Mouse (Mus musculus) kidney, postnatal 0 days (tissue): ENCODE measurements around the gene Prpf8. TPM values are rescaled to one million over a fixed set of nuclear protein-coding genes. Genes with fewer than 3 reads are reported as not detected.

Source experiments
- ATAC-seq: fragments of 200-750 bp; cut with Nextera tagmentation; replicated peaks from 2 replicates; pipeline ENCODE4 v1.8.0; 2017; ENCODE audit warnings: low read depth, moderate number of reproducible peaks, moderate TSS enrichment, moderate library complexity; ENCODE audit not compliant: low FRiP score
- DNase-seq: peaks from one replicate; pipeline ENCODE4 v3.0.0-alpha.2; 2016; ENCODE audit warnings: low spot score
- H3K27ac ChIP-seq: fragments of 300-500 bp; sonication (generic); 2 replicates; pipeline ENCODE4 v1.5.1; 2014; ENCODE audit warnings: mild to moderate bottlenecking
- H3K27me3 ChIP-seq: fragments of 300-500 bp; sonication (generic); 2 replicates; pipeline ENCODE4 v1.6.1; 2014; ENCODE audit warnings: low read length, mixed read lengths; ENCODE audit not compliant: insufficient read depth
- H3K36me3 ChIP-seq: fragments of 300-500 bp; sonication (generic); 2 replicates; pipeline ENCODE4 v1.6.1; 2014; ENCODE audit warnings: low read length, mixed read lengths; ENCODE audit not compliant: insufficient read depth
- H3K4me1 ChIP-seq: fragments of 300-500 bp; sonication (generic); replicated peaks from 2 replicates; pipeline ENCODE4 v1.6.1; 2014; ENCODE audit warnings: antibody characterized with exemption, low read length, mixed read lengths; ENCODE audit not compliant: insufficient read depth
- H3K4me2 ChIP-seq: fragments of 300-500 bp; sonication (generic); 2 replicates; pipeline ENCODE4 v1.6.1; 2014; ENCODE audit warnings: mild to moderate bottlenecking, low read length, moderate library complexity, mixed read lengths
- H3K4me3 ChIP-seq: fragments of 300-500 bp; sonication (generic); replicated peaks from 2 replicates; pipeline ENCODE4 v1.5.1; 2014; ENCODE audit warnings: low read depth, low read length
- H3K9ac ChIP-seq: fragments of 300-500 bp; sonication (generic); 2 replicates; pipeline ENCODE4 v1.6.1; 2014; ENCODE audit warnings: low read depth, low read length
- H3K9me3 ChIP-seq: fragments of 300-500 bp; sonication (generic); replicated peaks from 2 replicates; pipeline ENCODE4 v1.6.1; 2016; ENCODE audit warnings: low read length, inconsistent platforms, mixed read lengths
- CTCF ChIP-seq: IDR thresholded peaks from 2 replicates; pipeline ENCODE4 v1.5.1; 2016; ENCODE audit warnings: antibody characterized with exemption, low read depth, mild to moderate bottlenecking, moderate library complexity
- WGBS: fragments of 180-500 bp; shearing (Covaris S2); extraction: QIAGEN DNeasy Blood & Tissue Kit; methylation state at CpG from one replicate; pipeline ENCODE4 v1.1.7; 2014; 5-methylcytosine and 5-hydroxymethylcytosine counted together
- polyA plus RNA-seq: library from polyadenylated mRNA; unstranded; fragments of >200 nt; fragmentation: Nextera tagmentation; extraction: Ambion mirVana; gene quantifications from 2 replicates; pipeline ENCODE4 v1.2.1, GENCODE M21; 2015

Gene Prpf8
- polyA plus RNA-seq, 1 experiment from 2014 or later, result 36.6 TPM

DNA sequence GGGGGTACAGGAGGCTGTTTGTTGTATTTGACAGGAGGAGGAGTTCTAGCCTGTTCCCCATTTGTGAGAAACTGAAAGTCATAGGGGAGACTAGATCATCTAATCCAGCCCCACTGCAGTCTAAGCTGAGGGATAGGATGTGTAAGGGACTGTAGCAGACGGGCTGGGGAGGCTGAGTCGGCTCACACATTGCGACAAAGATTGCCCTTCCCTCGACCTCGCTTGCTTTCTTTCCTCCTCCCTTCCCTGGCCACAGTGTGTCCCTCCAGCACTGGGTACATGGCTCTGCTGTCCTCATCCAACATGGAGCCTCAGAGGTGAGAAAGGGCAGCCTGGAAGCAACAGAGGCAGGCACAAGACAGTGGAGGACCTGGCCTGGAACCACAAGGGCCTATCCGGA is 21.6 kb upstream of the Prpf8 start:
- no peak for TF ChIP-seq CTCF
- no peaks in the 10 kb centered on the region for H3K9me3 ChIP-seq
- H3K4me1 ChIP-seq, result peaks cover 23% of the 10 kb centered on the region
- no peaks in the 10 kb centered on the region for H3K27me3 ChIP-seq
- no peak overlapping the region for H3K4me3 ChIP-seq
- H3K4me2 ChIP-seq, result no peak overlapping the region
- no peak overlapping the region for H3K27ac ChIP-seq
- H3K36me3 ChIP-seq, result peaks cover 13% of the 10 kb centered on the region
- ATAC-seq (no peak), DNase-seq (no peak)
- 84% methylated on average over 6 of the region's 6 CpGs for WGBS
- H3K9ac ChIP-seq, result no peak overlapping the region

DNA sequence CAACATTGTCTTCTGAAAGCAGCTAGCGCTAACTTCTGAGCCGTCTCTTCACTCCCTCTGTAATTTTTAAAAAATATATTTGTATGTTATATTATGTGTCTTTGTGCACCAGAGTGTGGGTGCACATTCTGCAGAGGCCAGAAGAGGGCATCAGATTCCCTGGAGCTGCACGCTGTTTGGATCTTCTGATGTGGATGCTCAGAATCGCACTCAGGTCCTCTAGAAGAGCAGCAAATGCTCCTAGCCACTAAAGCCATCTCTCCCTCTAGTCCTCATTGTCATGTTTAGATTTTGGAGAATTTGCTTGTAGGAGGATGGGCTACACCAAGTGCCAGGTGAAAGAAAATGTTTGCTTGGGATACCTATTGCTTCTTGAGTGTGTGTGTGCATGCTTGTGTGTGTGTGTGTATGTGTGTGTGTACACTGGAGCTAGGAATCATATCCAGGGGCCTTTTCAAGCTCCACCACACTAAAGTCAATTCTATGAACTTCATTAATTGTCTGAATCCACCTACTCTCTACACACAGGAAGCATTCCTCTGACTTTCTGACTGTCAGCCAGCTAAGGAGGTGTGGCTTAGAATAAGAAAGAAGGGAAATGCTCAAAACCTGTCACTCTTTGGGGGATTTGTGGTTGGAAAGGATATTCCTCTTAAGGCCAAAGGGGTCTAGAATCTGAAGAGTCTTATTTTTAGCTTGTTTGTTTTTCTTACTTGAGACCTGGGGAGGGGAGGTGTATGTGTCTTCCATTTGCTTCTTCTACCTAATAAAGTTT is 19.7 kb upstream of the Prpf8 start:
- Histone ChIP-seq H3K27ac (no peak overlapping the region), H3K27me3 (no peaks in the 10 kb centered on the region), H3K4me2 (peak overlapping the region; percentile 84; the same call in 1 of the 2 replicates), H3K4me3 (no peak overlapping the region), H3K4me1 (peaks cover 22% of the 10 kb centered on the region), H3K9me3 (no peaks in the 10 kb centered on the region), H3K36me3 (peaks cover 13% of the 10 kb centered on the region), H3K9ac (no peak overlapping the region)
- WGBS, result over 99% methylated on average over 4 of the region's 4 CpGs
- no peak for DNase-seq
- no peak for ATAC-seq
- peak; percentile 35 for TF ChIP-seq CTCF

DNA sequence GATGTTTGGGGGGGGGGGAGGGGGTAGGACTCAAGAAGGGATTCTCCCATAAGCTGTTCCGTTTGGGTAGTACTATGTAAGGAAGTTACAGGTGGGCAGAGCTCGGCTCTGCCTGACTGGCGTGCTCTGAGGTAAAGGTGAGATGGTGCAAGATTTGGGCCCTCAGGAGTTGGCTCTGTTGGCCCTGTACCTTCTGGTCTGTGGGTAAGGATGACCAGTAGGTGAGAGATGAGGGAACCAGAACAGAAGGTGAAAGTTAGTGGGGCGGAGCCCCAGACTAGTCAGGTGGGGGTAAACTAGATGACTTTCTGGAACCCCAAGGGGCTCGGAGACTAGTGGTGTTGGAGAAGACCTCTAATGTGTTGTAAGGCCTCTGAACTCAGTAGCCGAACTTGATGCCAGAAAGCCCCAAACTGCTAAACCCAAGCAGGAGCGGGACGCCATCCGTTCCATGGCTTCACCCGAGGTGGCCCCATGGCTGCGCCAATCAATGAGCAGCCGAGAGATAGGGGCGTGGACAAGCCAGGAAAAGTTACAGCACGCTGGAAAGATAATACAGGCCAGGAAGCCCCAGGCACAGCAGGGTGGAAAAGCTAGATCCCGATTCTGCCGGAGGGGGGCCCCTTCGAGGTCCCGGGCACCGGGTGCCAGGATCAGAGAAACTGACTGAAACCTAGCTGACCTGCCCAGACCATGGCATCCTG is 19.0 kb upstream of the Prpf8 start:
- Histone ChIP-seq H3K4me1 (peaks cover 15% of the 10 kb centered on the region; the same call in 1 of the 2 replicates), H3K9ac (peak overlapping the region; percentile 66), H3K4me3 (peak overlapping the region; percentile 36), H3K36me3 (peaks cover 13% of the 10 kb centered on the region), H3K27ac (0 out of 2 replicates have a peak overlapping the region, but pooled peaks have one; percentile 31), H3K27me3 (no peaks in the 10 kb centered on the region), H3K4me2 (peak overlapping the region; percentile 84), H3K9me3 (no peaks in the 10 kb centered on the region)
- peak; percentile 87 for DNase-seq
- peak; percentile 67 for ATAC-seq
- TF ChIP-seq CTCF, result no peak
- 22% methylated on average over 19 of the region's 19 CpGs for WGBS

DNA sequence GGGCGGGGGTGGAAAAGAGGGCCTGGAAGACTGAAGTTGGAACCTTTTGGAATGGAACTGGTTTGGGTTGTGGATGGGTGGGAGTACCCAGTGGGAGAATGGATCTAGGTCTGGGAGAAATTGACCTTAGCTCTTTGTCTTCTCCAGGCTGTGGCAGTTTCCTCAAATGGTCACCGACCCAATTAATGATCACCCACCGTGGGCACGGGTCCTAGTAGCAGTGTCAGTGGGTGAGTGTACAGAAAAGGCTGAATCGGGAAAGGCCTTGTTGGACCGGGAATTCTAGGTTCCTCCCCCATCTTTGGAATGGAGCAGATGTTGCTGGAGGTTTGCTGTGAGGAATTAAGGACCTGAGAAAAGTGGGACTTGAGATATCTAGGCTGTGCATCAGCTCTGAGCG is 18.2 kb upstream of the Prpf8 start:
- peak overlapping the region; percentile 84 for H3K4me2 ChIP-seq
- ATAC-seq (no peak), DNase-seq (no peak)
- 47% methylated on average over 7 of the region's 7 CpGs for WGBS
- peak overlapping the region; percentile 66 for H3K9ac ChIP-seq
- H3K4me1 ChIP-seq, result peaks cover 13% of the 10 kb centered on the region; the same call in 1 of the 2 replicates
- H3K4me3 ChIP-seq, result peak overlapping the region; percentile 36
- H3K27me3 ChIP-seq, result no peaks in the 10 kb centered on the region
- TF ChIP-seq CTCF, result no peak
- no peak overlapping the region for H3K27ac ChIP-seq
- H3K36me3 ChIP-seq, result peaks cover 13% of the 10 kb centered on the region
- H3K9me3 ChIP-seq, result no peaks in the 10 kb centered on the region

DNA sequence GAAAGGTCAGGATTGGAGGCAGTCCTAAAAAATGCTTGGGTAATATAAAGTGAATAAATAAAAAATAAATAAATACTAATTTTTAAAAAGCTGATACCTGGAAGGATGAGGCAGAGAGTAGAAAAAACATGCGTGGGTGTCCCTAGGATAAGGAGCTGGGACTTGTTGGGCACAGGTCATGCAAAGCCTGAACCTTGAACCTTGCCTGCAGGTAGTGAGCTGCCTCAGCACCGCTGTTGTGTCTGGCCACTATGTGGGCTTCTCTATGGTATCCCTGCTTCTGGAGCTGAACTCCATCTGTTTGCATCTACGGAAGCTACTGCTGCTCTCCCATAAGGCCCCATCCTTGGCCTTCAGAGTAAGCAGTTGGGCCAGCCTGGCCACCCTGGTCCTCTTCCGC is 17.4 kb upstream of the Prpf8 start:
- DNase-seq, result no peak
- ATAC-seq, result no peak

DNA sequence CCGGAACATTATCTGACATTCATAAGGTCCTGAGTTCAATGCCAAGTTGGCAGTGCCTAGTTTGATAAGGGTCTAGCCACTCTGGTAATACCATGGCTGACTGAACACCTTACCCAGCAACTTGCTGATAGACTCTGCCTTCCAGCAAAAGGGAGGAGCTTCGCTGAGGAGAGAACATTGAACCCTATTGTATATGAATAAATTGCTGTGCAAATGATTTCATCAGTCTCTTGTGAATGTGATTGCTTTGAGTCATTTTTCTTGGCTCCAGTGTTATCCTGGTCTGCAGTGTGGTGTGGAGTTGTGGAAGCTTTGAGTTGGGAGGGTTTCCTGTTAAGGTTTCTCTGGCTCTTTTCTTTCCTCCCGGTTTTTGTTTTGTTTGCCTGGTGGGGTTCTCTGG is 15.9 kb upstream of the Prpf8 start:
- Histone ChIP-seq H3K4me1 (peaks cover 13% of the 10 kb centered on the region; the same call in 1 of the 2 replicates), H3K27ac (no peak overlapping the region), H3K4me3 (no peak overlapping the region), H3K4me2 (no peak overlapping the region), H3K9me3 (no peaks in the 10 kb centered on the region), H3K27me3 (no peaks in the 10 kb centered on the region), H3K9ac (no peak overlapping the region), H3K36me3 (0 out of 2 replicates have a peak, but pooled peaks cover 3% of the 10 kb centered on the region)
- no peak for TF ChIP-seq CTCF
- 78% methylated on average over 3 of the region's 3 CpGs for WGBS
- DNase-seq, result no peak
- ATAC-seq, result no peak

More for the DNA sequence above, 17.4 kb upstream of the Prpf8 start:
- Histone ChIP-seq H3K9me3 (no peaks in the 10 kb centered on the region), H3K4me1 (peaks cover 13% of the 10 kb centered on the region; the same call in 1 of the 2 replicates), H3K27me3 (no peaks in the 10 kb centered on the region), H3K27ac (no peak overlapping the region), H3K4me3 (no peak overlapping the region), H3K36me3 (peaks cover 13% of the 10 kb centered on the region), H3K9ac (no peak overlapping the region), H3K4me2 (no peak overlapping the region)
- WGBS, result 92% methylated on average over 4 of the region's 4 CpGs
- TF ChIP-seq CTCF, result no peak
